Mouse (Mus musculus): Measurements from ENCODE around the gene Ubl4b. TPM values are rescaled to one million over a fixed set of nuclear protein-coding genes. Genes with fewer than 3 reads are reported as not detected.

The Ubl4b gene
- not detected for total RNA-seq (2021)
- long read RNA-seq, experiment 1, result 0 reads
- long read RNA-seq, experiment 2, result 0 reads

DNA sequence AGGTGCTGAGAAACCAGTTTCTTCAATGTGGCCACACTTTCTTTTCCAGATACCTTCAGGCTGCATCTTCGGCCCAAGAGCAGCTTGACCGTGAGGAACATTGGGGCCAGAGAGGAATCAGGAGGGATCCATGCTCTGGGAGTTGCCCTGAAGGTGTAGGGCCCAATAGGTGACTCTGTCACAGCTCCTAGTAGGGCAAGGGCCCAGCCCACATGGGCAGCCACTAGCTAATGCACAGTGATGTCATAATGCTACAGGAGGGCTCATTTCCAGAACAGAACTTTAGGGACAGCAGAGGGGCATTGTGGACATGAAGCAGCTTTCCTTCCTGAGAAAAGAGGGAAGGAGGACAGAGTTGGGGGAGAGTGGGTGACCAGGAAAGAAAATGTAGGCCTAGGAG, at the start of gene Ubl4b:
Gene Ubl4b, minus strand, starts transcription at position 232 of the 400 bp plus-strand sequence.
- intact Hi-C loops (cut with DNase I), result loop anchor here (5.0 kb wide), 1 partner anchor 57 kb away; no protein-coding TSS in a partner anchor
- DNase-seq, result no peak

DNA sequence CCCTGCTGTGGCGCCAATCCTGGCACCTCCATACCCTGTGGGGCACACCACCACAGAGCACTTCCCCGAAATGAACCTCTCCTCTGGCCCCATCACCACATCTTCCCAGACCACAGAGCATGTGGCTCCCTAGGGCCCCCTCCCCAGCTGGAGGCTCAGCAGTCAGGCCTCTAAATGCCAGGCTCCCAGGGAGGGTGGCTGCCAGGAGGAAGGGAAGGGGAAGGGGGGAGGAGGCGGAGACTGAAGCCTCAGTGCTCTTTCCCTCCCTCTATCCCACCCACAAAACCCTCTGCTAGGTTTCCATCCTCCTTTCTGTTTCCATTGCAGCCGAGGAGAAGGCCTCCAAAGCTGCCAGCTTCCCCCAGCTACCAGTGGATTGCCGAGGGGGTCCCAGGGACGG, 45.3 kb upstream of the Ubl4b start:
- intact Hi-C loops (cut with DNase I), result no loop called here
- DNase-seq, result no peak

DNA sequence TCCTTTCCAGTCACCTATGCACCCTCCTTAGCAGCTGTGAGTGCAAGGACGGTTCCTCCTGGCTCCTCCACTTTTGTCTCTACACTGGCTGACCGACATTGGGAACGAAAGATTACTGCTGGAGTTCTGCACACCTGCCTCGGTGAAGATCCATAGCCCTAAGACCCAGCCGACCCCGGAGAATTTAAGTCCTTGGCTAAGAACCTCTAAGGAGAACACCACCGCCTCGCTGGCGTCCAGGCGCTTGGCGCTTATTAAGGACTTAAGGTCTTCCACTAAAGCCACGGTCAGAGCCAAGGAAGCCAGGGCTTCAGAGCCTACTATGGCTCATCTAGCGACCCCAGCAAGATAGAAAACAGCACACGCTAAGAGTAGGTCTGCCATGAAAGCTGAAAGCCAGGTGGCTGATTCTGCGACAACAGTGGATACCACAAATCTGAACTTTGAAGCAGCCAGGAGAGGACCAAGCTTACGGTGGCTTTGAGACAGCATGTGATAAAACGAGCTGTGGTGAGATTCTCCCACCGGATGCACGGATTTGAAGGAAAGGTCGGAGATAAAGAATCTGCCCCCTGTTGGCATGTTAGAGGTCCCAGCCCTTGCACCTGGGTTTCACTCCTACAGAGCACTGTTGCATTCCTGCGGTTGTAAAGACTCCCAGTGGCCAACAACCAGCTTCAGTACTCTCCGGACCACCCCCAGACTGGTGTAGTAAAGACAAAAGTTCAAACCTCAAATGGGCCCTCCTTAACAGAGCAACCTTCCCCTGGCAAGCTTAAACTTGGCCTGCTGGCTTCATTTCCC, 42.9 kb upstream of the Ubl4b start:
- DNase-seq, result no peak
- intact Hi-C loops (cut with DNase I), result no loop called here

DNA sequence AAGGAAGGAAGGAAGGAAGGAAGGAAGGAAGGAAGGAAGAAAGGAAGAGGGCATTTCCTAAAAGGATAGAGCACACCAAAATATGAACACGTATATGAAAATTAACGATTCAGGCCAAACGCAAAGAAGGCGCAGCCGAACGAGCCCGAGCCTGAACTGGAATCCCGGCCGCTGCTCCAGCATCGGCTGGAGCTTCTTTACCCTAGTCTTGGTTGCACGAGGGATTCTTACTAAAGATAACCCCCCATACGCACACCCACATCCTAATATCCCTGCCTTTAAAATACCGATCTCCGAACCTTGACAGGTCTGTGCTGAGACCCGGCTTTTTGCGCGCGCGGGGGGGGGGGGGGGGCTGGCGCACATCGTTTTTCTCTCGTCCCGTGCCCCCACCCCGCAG, 42.3 kb upstream of the Ubl4b start:
- intact Hi-C loops (cut with DNase I), result no loop called here
- no peak for DNase-seq

DNA sequence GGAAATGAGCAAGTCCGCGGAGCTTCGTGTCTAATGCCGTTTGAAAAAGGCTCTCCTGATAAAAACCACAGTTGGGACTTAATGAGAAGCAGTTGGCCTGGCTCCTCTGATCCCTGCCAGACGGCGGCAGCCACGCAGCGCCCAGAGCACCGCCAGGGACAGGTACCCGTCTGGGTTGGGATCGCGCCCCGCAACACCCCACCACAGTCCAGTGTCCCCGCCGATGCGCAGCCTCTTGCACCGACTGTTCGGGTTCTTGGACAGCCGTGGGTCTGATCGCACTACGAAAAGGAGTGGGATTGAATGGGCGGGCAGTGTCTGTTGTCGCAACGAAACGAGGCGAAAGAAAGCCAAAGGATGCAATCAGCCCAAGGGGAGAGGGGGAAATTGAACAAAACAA, 41.7 kb upstream of the Ubl4b start:
- intact Hi-C loops (cut with DNase I), result no loop called here
- peak; percentile 27 to 29 for DNase-seq

DNA sequence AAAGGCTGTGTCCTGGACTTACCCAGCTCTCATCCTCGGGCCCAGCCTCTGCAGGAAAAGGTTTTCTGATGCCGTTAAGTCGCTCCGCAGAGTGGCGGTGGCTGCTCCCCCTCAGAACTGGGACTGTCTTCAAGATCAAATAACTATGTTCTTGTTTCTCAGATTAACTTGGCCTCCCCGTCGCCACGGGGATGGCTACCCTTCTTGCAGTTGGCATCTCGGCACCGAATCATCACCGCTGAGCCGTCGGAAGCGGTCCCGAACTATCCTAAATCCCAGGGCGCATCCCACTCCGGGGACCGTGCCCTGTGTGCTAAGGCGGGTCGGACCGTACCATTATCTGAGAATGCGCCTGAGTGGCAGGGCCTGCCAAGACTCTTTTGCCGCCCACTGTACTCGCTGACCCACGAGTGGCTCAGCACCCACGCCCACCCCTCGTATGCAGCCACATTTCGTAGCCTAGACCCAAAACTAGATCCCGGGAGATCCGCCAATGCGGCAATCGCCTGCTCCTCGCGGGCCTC, 41.1 kb upstream of the Ubl4b start:
- intact Hi-C loops (cut with DNase I), result no loop called here
- DNase-seq, result peak in 1 of 2 experiments; percentile 30

DNA sequence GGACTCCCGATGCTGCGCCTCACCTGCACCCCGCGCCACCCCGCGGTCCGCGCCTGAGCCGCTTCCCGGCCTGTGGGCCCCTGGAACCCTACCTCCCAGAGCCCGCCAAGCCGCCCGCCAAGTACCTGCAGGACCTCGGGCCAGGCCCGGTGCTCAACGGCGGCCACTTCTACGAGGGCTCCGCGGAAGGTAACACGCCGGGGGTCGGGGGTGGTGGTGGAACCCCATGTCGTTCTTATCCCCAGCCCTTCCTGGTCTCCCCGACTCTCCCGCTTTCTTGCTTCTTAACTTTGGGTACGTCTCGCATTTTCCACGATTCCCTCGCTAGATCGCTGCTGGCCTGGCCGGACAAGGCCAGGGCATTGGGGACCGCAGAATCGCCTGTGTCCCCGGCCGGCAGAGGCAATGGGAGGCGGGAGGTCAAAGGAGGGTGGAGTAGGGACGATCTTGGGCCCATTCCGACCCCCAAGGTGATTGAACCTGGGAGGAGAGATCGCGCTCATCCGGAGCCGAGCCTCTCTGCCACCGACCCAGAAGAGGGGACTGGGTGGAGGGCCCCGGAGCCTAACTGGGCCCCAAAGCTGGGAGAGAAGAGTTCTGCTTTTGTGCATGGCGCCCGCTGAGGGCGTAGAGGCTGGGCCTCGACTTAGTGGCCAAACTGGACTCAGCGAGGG, 40.5 kb upstream of the Ubl4b start:
- intact Hi-C loops (cut with DNase I), result no loop called here
- DNase-seq, result peak in 1 of 2 experiments; percentile 23

DNA sequence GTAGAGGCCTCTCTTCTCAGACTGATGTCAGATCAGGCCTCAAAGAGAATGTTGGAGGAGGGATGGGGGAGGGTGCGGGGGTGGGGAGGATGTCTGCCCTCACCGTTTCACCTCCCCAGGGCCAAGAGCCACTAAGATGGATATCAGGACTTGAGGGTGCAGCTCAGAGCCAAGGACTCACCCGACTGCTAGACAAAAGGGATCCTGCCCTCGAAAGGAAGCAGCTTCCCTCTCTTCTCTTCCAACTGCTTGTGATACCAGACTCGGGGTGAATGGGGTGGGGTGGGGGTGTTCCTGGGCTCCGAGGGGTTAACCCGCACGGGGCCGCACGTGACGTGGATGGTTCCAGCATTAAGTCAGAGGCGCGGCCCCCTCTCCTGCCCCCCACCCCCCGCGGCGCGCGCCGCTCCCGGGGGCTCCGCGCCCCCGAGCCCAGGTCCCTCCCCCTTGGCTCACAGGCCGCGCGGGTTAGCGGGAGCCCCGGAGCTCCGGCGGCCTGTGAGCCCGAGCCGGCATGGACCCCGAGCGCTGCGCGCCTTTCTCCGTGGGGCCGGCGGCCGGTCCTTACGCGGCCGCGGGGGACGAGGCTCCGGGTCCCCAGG, 39.9 kb upstream of the Ubl4b start, which contains the start of gene Alx3:
Gene Alx3, plus strand, starts transcription at position 370 of the 602 bp plus-strand sequence.
- no peak for DNase-seq
- intact Hi-C loops (cut with DNase I), result no loop called here

DNA sequence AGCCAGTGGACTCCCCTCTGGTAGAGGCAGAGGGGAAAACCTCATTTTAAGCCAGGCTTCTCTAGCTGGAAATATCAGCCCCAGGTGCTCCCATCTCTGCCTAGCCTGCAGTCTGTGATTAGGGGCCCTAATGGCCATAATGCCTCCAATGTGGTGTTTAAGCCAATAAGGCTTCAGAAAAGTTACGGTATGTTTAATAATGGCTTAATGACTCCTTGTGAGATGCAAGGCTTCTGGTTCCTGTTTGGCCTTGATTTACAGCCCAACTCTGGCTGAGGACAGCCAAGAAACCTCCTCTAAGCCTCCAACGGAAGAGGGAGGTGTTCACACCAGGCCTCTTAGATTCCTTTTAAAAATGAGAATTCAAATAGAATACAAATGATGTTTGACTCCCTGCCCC, 38.8 kb upstream of the Ubl4b start:
- no peak for DNase-seq
- intact Hi-C loops (cut with DNase I), result no loop called here

DNA sequence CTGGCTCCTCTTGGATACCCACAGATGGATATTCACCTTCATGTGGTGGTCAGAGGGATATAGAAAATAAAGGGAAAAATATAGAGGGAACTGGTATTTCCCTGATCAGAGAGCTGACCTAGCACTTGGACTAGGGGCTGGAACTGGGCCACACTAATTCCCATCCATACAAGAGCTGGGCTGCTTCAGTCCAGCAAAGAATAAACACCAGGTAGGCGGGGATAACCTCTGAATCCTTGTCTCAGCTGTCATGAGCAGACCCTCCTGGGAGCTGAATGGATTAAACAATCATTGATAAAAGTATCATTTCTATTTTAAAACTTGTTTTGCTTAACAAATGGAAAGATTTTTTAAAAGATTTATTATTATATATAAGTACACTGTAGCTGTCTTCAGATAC, 36.7 kb upstream of the Ubl4b start:
- intact Hi-C loops (cut with DNase I), result no loop called here
- DNase-seq, result no peak

DNA sequence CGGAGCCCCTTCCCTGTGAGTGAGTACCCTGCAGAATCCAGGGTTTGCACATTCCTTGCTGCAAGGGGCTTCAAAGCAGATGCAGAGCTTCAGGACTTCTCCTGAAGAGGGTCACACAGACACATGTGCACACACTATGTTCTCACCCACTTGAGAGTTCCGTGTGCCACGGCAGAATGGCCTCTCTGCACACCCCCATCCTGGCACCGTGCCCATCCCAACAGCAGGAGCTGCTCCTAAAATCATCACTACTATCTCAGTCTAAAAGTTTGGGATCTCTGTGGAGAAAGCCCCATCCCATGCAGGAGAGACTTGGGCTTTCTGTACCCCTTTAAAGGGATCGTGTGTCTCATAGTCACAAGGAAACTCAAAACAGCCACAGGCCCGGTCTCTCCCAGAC, 31.6 kb upstream of the Ubl4b start:
- DNase-seq, result no peak
- intact Hi-C loops (cut with DNase I), result no loop called here

DNA sequence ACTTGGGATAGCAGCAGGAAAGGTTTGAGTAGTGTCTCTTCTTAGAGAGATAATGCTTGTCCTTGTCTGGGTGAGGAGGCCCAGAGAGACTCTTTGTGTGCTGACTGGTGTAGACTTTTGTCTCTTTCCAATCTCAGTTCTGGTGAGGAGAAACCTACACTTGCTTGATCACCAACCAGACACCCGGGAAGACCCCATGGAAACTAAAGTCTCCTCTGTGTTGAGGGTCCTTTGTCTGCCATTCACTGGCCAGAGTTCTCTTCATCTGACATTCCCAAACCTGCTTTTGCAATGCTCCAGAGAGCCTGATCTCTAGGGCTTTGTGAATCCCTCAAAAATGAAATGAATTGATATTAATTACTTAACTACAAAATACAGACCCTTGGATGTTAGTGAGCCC, 29.0 kb upstream of the Ubl4b start:
- intact Hi-C loops (cut with DNase I), result no loop called here
- DNase-seq, result no peak

DNA sequence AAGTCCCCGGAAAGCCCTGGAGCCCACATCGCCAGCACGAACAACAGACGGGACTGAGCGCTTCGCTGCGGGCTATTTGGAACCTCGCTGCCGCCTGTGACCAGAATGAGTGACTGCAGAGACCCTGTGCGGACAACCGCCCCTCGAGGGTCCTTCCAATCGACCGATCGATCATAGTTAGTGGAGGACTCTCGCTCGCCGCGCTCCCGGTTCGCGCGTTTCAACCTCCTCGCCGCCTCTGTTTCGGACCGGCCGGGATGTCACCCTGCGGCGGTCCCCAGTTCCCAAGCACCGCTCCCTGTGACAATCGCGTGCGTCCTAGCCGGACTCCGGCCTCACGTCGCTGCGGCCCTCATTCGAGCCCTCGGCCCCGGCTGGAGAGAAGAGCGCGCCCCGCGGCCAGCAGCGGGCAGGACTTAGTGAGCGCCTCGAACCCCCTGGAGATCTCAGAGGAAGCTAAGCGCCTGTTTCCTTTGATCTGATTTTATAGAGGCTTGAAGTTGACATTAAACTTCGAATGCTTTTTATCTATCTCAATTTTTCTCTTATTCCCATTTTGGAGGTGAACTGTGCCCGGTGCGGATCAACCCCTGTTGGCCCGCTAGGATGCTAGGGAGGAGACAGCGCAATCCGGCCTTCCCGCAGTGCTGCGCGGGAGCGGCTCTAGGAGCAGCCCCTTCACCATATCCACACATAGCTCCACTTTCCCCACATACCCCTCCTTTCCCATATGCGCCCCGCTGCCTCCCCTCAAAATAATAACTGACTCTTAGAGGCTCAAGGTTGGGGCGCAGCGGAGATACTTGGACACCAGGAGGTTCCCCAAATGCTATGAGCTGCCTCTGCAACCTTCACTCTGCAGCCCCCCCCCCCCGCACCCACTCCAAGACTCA, 28.2 kb upstream of the Ubl4b start:
- peak; percentile 16 to 30 for DNase-seq
- intact Hi-C loops (cut with DNase I), result no loop called here

DNA sequence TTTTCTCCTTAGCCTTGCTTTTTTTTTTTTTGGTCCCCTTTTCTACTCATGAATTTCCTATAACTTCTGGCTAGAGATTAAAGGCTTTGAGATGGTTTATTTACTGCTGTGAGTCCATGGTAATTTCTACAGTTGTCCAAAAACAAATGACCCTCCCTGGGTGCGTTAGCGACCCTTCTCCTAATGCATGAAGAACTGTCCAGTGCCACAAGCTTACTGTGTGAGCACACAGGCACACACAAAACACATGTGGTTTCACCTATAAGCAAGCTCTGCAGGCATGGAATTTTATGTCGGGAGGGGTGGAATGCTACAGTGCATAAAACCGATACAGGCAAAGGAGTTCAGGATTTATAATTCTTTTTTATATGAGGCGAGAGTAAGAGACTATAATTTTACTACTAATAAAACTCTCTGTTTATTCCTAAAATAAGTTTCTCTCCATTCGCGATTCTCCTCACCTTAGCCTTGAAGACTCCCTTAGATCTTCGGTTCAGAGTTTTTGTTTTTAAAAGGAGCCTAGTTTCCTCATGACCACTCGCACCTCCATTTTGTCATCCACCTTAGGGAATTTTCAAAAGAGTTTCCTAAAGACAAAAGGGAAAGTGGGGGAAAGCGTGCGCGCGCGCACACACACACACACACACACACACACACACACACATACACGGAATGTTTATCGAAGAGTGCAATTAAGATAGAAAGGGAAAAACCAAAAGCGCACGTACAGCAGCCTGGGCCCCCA, 27.4 kb upstream of the Ubl4b start:
- intact Hi-C loops (cut with DNase I), result no loop called here
- no peak for DNase-seq

DNA sequence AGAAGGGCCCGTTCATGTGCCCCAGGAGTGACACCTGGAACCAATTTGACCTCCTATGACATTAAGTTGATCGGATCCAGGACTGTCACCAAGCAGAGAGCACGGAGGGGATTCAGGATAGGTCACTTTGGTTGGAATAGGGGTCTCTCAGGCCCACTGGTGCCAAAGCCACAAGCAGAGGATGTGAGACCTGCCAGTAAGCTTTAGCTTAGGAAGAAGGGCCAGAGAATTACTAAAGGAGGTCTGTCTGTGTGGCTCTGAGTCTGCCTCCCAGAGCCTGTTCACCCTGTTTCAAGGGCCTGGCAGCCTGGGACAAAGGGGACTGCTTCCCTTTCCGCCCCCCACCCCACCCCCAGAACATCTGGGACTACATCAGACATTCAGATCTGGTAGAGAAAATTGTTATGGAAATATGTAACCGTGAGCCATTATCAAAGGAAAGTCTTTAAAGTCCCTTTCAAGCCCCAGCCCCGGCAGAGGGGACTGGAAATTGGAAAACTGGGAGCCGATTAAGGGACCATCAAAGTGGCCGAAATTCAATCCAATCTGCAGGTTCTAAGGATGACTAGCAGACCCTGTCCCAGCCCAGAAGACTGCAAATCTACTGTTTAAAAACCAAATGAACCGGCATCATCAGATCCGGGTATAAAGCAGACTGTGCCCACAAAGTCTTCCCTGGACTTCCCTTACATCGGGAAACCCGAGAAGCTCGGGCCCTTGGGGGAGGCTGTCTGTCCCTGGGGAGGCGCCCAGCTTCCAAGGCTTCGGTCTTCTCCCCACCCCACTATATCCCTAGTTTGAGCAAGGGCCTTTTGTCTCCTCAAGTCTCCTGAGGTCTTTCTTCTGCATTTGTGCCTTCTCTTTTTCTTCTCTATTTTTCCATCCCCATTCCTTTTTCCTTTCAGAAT, 26.5 kb upstream of the Ubl4b start:
- intact Hi-C loops (cut with DNase I), result no loop called here
- no peak for DNase-seq

DNA sequence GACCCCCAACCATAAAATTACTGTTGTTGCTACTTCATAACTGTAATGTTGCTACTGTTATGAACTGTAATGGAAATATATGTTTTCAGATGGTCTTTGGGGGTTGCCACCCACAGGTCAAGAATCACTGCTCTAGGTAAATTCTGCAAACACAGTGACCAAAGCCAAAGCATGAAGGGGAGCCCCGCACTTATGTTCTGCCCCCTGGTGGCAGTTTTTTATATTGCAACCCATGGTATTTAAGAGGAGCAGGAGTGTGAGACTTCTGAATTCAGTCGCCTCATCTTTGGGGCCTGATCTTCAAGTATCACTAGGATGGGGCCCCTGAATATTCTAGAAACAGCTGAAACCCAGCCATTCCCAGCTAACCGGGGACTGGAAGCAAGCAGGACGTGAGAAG, 24.6 kb upstream of the Ubl4b start:
- peak; percentile 67 to 87 for DNase-seq
- intact Hi-C loops (cut with DNase I), result loop anchor here (1.0 kb wide), 1 partner anchor 20 kb away; no protein-coding TSS in a partner anchor

DNA sequence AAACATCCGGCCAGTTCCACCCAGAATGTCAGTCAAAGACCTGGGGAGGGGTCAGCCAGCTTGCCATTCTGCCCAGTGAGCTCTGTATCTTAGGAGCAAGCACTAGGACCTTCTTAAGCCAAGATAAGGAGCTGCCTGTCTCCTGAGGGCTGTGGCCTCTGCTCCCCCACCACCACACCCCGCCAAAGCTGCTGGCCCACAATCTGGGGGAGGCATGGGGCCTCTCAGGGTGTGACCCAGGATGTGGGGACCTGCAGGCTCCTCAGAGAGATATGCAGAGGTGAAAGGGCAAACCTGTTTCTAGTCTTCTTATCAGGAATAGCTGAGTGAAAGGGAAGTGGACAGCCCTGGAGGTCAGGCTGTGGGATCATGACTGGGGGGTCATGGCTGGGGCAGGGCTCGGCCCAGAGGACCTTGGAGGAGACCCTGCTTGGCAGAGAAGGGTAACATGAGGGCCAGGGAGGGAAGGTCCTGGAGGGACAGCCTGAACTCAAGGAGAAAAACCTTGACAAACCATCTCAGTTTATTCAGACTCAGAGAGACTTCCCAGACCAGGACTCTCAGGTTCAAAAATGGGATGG, 23.0 kb upstream of the Ubl4b start:
- intact Hi-C loops (cut with DNase I), result no loop called here
- DNase-seq, result no peak

DNA sequence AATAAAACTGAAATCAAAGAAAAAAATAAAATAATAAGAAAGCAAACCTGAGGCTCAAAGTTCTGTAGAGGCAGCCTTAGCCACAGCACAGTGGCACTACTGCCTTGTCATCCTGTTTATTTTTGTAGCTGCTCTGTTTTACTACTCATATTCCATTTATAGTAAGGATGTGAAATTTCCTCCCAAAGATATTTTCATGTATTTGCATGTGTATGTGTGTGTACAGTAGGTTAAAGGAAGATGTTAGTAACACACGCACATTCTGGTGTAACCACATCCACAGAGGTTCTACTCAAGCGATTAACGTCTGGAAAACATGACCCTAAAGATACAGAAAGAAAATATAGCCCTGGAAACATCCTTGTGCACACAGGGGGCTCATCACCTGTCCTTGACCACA, 21.9 kb upstream of the Ubl4b start:
- intact Hi-C loops (cut with DNase I), result no loop called here
- no peak for DNase-seq

Measured in heart, postnatal 14 days (tissue).